Mouse (Mus musculus) ZHBTc4 (cell line): ENCODE measurements around the gene Tfip11.

Source experiments
- DNase-seq: peaks from one replicate; pipeline ENCODE4 v3.0.0-alpha.2; 2011; ENCODE audit warnings: low read depth, low spot score

The Tfip11 gene

GRCm38 (mm10) chr5:112289819-112290535, 36.2 kb upstream of the Tfip11 start:
- DNase-seq, result no peak

DNA sequence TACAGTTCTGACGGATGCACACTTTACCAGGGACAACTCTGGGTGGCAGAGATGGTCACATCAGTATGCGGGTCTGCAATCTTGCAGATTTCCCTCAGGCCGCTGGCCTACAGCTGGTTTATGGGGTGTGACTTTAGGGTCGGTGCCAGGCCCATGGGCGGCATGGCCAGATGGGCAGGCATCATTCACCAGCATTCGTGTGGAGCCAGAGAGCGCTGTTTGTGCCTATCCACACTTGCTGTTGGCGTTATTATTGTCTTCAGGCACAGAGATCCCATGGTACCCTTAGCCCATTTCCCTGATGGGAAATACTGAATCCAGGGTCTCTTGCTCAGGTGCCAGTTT, 35.6 kb upstream of the Tfip11 start:
- no peak for DNase-seq

GRCm38 (mm10) chr5:112291866-112292265, 34.3 kb upstream of the Tfip11 start:
- no peak for DNase-seq

- peak; percentile 47 for DNase-seq
Observed at GRCm38 (mm10) chr5:112292343-112292980, 33.7 kb upstream of the Tfip11 start.

DNA sequence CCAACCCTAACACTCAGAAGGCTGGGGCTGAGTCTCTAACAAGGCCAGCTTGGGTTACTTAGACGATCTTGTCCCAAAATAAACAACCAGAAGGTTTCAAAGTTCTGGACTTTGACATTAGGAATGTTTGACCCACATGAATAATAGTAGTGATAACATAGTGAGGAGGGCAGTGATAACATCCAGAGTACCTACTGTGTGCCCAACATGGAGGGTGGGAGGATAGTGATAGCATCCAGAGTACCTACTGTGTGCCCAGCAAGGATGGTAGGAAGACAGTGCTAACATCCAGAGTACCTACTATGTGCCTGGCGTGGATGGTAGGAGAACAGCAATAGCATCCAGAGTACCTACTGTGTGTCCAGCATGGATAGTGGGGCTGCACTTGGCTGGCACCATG, 32.4 kb upstream of the Tfip11 start:
- no peak for DNase-seq

DNA sequence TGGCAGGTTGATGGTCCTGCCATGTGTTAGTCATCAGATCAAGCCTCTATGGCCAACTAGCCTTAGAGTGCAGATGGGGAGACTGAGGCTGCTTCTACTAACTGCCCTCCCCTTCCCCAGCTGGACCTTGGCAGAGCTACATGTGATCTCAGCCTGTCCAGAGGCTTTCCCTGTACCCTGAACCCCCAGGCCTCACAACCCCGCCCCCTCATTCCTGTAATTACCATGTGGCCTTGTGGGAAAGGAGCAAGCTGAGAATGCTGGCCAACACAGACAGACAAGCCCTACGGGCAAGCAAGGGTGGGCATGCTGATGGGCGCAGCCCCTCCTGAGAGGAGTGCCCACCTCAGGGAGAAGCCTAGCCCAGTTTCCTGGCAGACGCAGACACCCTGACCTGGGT, 31.5 kb upstream of the Tfip11 start:
- no peak for DNase-seq

- peak; percentile 79 for DNase-seq
Observed at GRCm38 (mm10) chr5:112295162-112295561, 31.0 kb upstream of the Tfip11 start.

GRCm38 (mm10) chr5:112295564-112295963, 30.6 kb upstream of the Tfip11 start:
- no peak for DNase-seq

- DNase-seq, result no peak
Observed at GRCm38 (mm10) chr5:112296404-112297181, 29.6 kb upstream of the Tfip11 start.

DNA sequence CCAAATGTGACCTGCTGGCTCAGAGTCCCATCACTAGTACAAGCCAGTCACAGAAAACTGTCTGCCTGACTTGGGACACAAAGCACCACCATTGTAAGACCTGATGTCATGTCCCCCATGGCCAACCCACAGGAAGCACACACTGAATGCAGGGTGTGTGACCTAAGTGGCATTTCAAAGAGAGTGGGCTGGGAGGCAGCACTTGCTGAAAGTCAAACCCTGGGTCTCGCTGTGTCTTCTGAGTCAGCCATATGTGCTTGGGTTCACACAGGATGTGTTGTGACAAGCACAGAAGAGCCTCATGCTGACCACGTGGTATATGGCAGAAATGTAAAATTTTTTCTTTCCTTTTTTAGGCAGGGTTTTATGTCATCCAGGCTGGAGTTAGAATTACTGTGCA, 28.9 kb upstream of the Tfip11 start:
- DNase-seq, result peak; percentile 71

DNA sequence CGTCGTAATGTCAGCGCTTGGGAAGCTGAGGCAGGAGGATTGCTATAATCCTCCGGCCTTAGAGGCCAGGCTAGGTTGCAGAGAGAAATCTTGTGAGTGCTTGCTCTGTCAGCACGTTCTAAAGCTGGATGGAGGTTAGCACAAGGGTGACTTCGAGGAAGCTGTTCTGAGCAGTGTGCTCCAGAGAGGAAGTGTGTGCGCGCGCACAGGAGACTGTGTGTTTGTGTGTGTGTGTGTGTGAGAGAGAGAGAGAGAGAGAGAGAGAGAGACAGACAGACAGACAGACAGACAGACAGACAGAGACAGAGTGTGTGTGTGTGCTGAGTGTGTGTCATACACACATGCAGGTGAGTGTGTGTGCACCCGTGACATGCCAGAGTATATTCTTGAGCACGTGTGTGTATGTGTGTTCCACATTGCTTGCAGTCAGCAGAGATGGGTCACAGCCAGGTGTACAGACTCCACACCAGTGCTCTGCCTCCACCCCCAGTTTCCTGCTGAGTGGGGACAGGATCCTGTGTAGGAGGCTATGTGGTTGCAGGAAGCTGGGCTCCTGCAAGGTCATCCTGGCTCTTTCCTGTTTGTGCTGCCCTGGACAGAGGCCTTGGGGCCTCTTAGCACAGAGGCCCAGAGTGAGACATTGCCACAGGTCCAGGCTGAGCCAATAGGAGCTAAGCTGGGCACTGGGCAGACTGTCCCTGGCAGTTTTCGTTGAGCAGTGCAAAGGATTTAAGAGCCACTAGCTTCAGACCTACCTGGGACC, 27.8 kb upstream of the Tfip11 start:
- no peak for DNase-seq

GRCm38 (mm10) chr5:112299399-112299798, 26.8 kb upstream of the Tfip11 start:
- peak; percentile 63 for DNase-seq

DNA sequence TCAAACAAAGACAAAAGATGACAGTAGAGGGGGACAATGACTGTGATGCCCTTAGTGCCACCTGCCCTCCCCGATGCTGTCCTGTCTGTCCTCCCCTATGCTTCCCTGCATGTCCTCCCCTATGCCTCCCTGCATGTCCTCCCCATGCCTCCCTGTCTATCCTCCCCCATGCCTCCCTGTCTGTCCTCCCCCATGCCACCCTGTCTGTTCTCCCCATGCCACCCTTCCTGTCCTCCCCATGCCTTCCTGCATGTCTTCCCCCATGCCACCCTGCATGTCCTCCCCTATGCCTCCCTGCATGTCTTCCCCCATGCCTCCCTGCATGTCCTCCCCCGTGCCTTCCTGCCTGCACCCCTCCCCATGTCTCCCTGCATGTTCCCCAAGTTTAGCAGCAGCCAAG, 26.0 kb upstream of the Tfip11 start:
- no peak for DNase-seq

- no peak for DNase-seq
Observed at GRCm38 (mm10) chr5:112300721-112301308, 25.3 kb upstream of the Tfip11 start.

- no peak for DNase-seq
Observed at GRCm38 (mm10) chr5:112301694-112302093, 24.5 kb upstream of the Tfip11 start.

DNA sequence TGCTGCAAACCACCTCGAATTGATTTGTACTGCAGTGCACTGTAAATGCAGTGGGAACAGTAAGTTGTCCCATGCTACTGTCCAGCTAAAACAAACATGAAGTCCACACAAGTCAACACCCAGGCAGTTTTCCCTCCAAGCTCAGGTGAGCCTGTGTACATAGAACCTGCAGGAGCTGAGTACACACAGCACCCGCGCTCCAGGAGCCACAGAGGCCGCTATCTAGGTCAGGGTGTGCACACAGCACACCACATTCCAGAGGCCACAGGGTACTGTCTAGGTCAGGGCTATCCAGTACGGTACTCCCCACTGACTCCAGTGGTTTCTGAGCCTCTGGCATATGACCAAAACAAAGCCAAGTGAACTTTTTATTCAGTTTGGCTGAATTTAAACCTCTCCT, 23.8 kb upstream of the Tfip11 start:
- no peak for DNase-seq

- DNase-seq, result peak; percentile 55
Observed at GRCm38 (mm10) chr5:112305842-112306241, 20.3 kb upstream of the Tfip11 start.

DNA sequence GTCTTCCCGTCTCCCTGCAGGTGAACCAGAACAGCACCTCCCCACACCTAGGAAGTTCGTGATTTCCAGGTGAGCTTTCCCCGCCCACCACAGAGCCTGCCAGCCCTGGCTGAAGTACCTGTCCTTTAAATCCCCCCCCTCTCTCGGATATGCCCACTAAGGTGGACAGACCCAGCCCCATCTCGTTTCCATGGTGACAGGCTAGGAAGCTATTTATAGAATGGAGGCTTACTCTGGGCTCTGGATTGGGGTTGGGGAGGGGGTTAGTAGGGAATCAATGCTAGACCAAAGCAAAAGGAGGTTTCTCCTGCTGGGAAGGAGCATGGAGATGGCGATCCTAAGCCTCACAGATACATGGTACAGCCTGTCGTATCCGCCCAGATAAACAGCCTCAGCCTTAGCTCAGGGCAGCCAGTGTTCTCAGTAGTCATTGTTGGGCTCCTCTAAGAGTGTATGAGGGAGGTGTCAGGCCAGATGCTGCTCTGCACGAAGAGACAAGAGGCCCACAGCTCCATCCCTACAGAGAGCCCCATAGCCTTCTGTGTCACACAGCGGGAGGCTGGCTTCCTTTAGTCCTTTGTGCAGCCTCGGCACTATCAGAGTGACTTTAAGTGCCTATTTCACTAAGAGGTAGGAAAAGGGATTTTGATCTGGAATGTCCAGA, 12.8 kb upstream of the Tfip11 start:
- no peak for DNase-seq

DNA sequence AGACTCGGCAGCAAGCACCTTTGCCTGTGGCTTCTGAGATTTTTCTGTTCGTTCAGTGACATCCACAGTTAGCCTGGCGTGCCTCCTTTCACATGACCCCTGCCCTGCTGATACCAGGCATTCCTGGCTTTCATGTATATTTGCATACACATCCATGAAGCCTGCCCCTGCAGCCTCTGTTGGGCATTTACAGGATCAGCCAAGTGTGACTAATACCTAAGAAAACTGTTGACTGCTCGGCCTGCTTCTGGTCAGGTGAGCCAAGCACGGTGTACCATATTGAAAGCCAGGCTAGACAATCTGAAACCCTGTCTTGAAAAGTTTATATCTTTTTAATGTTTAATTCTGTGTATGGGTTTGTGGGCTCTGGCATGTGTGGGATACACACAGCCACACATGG, 9.7 kb upstream of the Tfip11 start:
- no peak for DNase-seq

- no peak for DNase-seq
Observed at GRCm38 (mm10) chr5:112317328-112317727, 8.8 kb upstream of the Tfip11 start.

DNA sequence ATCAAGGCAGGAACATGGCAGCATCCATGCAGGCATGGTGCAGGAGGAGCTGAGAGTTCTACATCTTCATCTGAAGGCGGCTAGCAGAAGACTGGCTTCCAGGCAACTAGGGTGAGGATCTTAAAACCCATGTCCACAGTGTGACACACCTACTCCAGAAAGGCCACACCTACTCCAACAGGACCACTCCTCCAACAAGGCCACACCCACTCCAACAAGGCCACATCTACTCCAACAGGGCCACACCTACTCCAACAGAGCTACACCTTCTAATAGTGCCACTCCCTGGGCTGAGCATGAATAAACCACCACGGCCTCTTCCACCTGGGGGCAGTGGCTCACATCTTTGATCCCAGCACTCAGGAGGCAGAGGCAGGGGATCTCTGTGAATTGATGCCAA, 6.8 kb upstream of the Tfip11 start:
- DNase-seq, result peak; percentile 94
